Mouse (Mus musculus): Measurements from ENCODE around the gene Nphp4.

- TF ChIP-seq CTCF (IDR thresholded peaks at IDR 0.05; ENCODE audit: insufficient read depth, low read length) (no peak), POLR2A (IDR thresholded peaks at IDR 0.05; ENCODE audit: borderline replicate concordance, extremely low read depth, low read depth, low read length) (no peak)
Measured at GRCm38 (mm10) chr4:152477106-152477465, 580 bp downstream of the Nphp4 start.
